Mouse (Mus musculus) T-helper 1 cell (primary cell): ENCODE measurements at regions not wholly inside any gene's neighbourhood (a gene's known extent, or its start where the extent isn't known, plus 50 kb on each side); places are given as distances from the start of the nearest gene placed in this dataset.

Experiments
- in situ Hi-C: fragments of 300-600 bp; cut with MboI, MseI; formaldehyde crosslinking; loops from one replicate; pipeline ENCODE4 v1.15.1; 2025; ENCODE audit warnings: high pct_unique_total_duplicates

GRCm38 (mm10) chr3:57910020-57910419 is 62.1 kb upstream of the Pfn2 start:
- in situ Hi-C loops = no loop called here

- in situ Hi-C loops = no loop called here
Observed at GRCm38 (mm10) chr3:57911831-57912596, 64.1 kb upstream of the Pfn2 start.

DNA sequence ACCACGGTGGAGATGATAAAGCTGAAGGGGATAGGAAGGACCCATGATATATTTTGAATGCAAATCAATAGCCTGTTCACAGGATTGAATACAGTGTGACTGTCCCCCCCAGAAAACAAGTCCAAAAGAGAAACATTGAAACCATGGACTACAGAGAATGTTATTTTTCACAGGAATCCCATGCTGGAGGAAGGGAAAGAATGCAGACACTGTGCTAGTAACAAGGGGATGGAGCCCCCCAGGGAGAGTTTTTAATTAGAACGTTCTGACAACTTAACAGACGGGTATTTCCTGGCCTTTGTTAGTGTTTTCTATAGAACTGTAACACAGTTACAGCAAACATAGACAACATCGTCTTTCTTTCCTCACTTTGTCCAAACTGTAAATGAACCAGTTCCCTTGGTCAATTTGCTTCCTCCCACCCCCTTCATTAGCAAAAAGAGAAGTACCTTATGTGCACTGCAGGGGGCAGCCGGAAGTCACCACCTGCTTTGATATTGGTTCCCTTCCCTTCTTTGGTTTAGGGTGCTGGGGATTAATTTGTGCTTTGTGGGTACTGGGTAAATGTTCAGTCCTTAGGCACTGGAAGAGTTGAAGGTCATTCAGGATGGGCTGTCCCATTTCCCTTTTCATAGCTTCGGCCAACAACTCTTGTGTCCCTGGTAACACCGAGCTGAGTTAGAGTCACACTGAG is 64.9 kb upstream of the Pfn2 start:
- in situ Hi-C loops = no loop called here

DNA sequence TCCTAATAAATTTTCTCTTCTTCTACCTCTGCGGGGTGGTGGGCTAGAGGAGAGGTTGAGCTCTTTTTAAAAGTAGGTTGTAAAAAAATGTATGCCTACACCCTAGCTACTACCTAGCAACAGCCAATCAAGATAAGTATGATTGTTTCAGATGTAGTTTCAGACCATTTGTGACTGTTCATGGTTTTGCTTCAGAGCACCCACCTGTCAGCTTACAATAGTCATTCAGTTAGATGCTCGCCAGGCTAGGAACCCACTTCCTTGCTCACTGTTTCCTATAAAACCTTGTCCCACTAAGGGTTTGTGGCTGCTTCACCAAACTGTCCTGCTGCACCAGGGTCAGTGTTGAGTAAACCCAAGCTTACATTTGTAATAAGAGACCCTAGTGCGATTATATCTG is 66.8 kb upstream of the Pfn2 start:
- in situ Hi-C loops = no loop called here

GRCm38 (mm10) chr3:57918913-57919312 is 71.0 kb upstream of the Pfn2 start:
- in situ Hi-C loops = no loop called here

- in situ Hi-C loops = no loop called here
Observed at GRCm38 (mm10) chr3:57919390-57920089, 71.7 kb upstream of the Pfn2 start.

- in situ Hi-C loops = no loop called here
Observed at GRCm38 (mm10) chr3:57920090-57920432, 72.2 kb upstream of the Pfn2 start.

- in situ Hi-C loops = no loop called here
Observed at GRCm38 (mm10) chr3:57921071-57921882, 73.4 kb upstream of the Pfn2 start.

GRCm38 (mm10) chr3:57923061-57923460 is 75.2 kb upstream of the Pfn2 start:
- in situ Hi-C loops = no loop called here

GRCm38 (mm10) chr3:57932657-57933539 is 85.0 kb upstream of the Pfn2 start:
- in situ Hi-C loops = no loop called here

DNA sequence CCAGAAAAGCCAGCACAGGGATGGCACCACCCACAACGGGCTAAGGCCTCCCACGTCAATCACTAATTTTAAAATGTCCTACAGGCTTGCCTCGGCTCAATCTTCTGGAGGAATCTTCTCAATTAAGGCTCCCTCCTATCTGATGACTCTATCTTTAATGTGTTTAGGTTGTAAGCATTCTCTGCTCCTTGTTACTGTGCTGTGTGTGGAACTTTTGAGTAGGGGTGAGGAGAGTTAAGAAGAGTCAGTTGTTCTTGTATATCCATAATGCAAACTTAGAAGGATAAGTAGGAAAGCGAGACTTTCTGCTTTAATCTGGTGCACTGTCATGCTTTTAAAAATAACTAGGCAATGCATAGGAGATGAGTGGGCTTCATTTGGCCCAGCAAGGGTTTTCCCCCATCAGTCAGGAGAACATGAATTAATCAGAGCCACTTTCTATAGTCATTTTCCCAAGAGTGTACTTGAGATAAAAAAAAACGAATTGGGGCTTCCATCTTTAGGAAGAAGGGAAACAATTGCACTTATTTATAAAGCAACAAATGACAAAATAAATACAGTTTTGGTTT is 87.2 kb upstream of the Pfn2 start:
- in situ Hi-C loops = no loop called here

GRCm38 (mm10) chr3:57940504-57941381 is 92.9 kb upstream of the Pfn2 start:
- in situ Hi-C loops = no loop called here

DNA sequence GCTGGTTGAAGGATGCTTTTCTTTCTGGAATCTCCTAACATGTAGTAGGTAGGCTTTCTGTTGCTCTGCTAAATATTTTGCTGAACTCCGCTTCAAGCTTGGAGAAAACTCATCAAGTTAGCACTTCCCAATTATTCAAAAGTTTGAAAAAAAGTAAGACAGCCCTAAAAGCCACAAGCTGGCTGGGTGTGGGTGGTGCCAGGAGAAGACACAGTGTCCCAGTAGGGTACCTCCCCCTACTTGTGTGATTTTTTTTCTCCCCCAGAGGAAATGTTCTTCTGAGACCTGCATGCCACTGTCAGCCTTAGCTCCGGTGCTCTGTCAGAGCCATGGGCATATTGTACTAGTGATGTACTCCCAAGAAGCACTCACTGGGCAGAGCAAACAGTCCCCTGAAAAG is 96.8 kb upstream of the Pfn2 start:
- in situ Hi-C loops = no loop called here

DNA sequence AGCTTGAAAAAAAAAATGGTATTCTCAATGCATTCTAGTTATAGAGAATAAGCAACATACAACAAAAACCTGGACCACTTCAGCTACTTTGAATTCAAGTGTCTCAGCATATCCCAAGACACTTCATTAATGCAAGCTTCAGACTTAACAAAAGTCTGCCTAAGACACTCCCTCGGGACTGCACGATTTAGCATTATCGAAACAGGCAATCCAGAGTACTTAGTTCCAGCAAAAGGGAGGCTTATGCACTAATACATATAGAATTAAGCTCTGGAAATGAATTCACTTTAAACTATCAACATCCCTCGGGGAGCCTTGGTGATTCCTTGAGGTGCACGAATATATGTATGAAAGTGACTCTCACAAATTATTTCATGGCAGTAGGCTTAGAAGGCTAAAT is 97.9 kb upstream of the Pfn2 start:
- in situ Hi-C loops = no loop called here

DNA sequence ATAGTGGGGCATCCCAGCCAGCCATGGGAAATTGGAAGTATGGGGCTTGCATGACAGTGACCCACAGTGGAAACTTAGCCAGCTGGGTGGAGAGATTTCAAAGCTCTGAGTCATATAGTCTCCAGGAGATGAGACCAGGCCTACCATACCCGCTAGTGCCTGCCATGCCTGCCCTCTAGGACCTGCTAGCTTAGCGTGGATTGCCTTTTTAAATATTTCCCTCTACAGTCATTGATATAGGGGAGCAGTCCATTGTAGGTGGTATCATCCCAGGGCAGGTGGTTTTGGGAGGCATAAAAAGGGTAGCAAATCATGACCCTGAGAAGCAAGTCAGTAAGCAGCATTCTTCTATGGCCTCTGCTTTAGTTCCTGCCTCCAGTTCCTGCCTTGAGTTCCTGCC is 99.5 kb upstream of the Pfn2 start:
- in situ Hi-C loops = no loop called here

DNA sequence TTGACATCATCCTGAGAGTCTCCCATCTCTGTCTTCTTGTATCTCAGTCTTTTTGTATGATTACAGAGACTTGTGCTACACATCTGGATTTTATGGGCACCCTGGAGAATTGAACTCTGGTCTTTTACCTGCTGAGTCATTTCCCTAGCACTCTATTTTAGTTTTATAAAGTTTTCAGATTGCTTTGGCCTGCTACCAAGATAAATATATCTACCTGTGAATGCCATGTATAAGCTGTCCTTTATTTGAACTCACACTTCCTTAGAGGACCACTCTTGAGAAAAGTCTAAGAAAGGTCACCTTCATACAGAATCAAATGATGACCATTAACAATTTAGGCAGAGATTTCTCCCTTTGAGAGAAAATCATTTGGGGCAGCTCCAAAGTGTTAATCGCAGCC is 100.8 kb upstream of the Pfn2 start:
- in situ Hi-C loops = no loop called here

DNA sequence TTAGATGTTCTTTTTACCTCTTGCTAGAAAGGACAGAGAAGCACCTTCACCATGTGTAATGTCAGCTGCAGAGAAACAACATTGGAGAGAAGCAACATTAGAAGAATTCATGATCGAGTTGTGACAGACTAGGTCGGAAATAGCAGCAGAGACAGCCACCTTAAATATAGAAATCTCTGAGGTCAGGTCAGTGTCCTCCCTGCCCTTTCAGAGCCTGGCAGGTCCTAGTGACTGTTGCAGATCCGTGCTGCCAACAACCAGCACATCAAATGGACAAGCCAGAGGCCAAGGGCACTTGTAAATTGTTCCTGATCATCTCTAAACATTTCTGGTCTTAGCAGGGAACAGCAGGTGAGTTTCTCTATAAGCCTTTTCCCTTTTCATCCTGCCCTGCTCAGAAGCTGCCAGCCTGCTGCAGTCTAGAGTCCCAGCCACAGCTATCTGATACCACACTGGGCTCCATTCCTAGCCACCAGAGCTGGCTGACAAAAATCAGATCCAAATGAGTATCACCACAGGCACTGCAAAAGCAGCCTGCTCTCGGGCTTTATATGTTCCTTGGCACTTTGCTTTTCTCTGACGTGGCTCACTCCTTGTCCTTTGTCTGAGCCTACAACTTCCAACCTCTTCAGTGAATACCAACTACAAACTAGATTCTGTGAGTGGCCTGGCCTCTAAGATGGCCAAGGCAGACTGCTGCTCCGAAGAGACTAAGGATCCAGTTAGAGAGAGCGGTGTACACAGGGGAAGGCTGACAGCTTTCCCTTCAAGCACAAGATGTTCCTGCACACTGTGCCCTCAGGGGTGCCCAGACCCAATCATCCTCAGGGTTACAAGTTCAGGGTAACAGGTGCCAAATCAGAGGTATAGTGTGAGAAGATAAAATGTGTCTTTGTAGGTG is 102.8 kb upstream of the Pfn2 start:
- in situ Hi-C loops = no loop called here

DNA sequence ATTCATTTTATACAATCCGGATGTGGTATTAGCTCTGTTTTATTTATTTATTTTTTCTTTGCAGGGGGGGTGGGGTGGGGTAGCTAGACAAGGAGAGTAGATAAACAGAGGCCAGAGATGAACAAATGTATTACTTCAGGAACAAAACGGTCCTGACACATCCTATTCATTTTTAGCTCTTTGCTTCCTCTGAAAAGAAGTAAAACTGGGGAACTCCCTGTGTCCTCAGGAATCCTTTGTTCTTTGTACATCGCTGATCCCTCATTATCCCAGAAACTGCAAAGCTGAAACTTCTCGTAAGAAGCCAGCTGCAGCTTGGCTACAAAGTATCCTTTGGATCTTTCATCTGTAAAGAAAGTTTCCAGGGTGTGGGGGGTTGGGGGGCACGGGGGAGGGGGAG is 103.6 kb upstream of the Pfn2 start:
- in situ Hi-C loops = no loop called here

DNA sequence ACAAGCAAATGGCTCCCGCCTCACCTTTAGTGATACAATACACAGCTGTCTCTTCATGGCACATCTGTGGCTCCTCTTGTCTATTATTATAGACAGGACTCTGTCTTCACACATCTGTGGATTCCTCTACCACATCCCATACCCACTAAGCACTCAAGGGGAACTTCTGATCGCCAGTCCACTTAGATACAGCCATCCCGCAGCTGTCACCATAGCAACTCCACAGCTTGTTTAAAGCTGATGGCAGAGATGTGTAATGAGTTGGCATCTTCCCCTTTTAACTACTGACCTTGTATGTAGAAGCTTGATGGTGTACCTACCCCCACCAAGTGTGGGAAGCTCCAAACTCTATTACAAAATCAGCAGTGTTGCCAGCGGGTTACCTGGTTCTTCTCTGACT is 109.5 kb upstream of the Pfn2 start:
- in situ Hi-C loops = no loop called here
